Mouse (Mus musculus): Measurements from ENCODE around the gene Golga5.
A peak's percentile ranks its signal among the peaks of the same experiment; 100 is the strongest.

Golga5 gene

GRCm38 (mm10) chr12:102511363-102511762, 42.4 kb downstream of the Golga5 start:
- peak; percentile 93 for DNase-seq (ENCODE audit: low read depth, low spot score)

DNA sequence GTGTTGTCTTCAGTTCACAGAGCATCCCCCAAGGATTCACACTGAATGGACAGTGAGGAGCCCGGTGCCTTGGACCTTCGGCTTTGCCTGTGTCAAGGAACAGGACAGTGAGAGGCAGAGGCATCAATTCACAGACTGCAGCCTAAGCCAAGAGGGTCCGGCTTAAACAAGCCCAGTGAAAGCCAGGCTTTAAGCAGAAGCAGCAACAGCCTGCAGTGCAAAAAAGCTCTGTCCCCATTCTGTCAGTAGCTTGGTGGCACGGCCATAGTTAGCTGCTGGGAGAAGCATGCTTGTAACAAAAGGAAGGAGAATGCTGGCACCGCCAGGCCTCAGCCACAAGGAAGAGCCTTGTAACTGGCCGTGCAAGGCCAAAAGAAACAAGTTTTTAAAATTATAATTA, 45.2 kb downstream of the Golga5 start:
- DNase-seq (ENCODE audit: low read depth, low spot score) = peak; percentile 19

- no peak for DNase-seq (ENCODE audit: low read depth, low spot score)
These were observed 45.8 kb downstream of the Golga5 start for GRCm38 (mm10) chr12:102514751-102515150.

GRCm38 (mm10) chr12:102516151-102516550, 47.2 kb downstream of the Golga5 start:
- DNase-seq (ENCODE audit: low read depth, low spot score) = no peak

GRCm38 (mm10) chr12:102517647-102518046, 48.7 kb downstream of the Golga5 start:
- DNase-seq (ENCODE audit: low read depth, low spot score) = no peak

- peak; percentile 58 for DNase-seq (ENCODE audit: low read depth, low spot score)
These were observed 51.2 kb downstream of the Golga5 start for GRCm38 (mm10) chr12:102519929-102520720.

DNA sequence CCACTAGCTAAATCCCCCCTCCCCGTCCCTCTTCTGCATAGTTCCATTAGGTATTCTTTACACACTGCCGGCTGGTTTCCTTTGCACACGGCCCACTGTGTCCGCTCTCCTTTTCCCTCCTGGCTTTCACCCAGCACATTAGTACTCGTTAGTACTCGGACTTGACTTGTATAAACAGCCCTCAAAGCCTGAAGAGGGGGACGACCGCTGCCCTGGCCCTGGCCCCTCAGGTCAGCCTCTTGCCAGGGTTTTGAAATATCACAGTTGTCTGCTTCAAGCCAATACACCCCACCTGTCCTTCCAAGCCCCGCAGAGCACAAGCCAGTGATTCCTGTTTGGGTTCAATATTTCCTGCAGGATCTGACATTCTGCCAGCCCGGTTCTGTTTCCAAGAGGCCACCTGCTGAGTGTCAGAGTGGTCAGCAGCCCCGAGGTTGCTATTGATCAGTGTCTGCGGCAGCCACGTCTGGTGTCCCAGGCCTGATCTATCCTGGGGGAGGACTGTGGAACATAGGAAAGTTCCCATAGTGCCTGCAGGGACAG, 52.9 kb downstream of the Golga5 start:
- no peak for DNase-seq (ENCODE audit: low read depth, low spot score)

GRCm38 (mm10) chr12:102524216-102524615, 55.3 kb downstream of the Golga5 start:
- no peak for DNase-seq (ENCODE audit: low read depth, low spot score)

GRCm38 (mm10) chr12:102524760-102525159, 55.8 kb downstream of the Golga5 start:
- DNase-seq (ENCODE audit: low read depth, low spot score) = peak; percentile 59

DNA sequence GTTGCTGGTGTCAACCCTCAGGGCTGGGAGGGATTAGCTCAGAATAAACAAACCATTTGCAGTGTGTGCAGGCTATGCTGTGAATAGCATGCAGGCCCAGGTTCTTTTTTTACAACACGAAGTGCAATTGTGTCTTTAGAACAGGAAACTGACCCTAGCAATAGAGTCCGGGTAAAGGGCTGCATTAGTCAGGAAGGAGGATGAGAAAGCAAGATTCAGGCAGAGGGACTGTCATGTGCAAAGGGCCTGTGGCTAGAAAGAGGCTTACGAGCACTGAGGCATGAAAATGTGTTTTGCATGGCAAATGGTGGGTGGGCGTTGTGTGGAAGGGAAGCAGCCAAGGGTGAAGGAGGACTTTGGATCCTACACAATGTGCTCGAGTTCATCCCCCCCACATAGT, 59.1 kb downstream of the Golga5 start:
- DNase-seq (ENCODE audit: low read depth, low spot score) = no peak

GRCm38 (mm10) chr12:102535796-102536195, 66.9 kb downstream of the Golga5 start:
- DNase-seq (ENCODE audit: low read depth, low spot score) = no peak

DNA sequence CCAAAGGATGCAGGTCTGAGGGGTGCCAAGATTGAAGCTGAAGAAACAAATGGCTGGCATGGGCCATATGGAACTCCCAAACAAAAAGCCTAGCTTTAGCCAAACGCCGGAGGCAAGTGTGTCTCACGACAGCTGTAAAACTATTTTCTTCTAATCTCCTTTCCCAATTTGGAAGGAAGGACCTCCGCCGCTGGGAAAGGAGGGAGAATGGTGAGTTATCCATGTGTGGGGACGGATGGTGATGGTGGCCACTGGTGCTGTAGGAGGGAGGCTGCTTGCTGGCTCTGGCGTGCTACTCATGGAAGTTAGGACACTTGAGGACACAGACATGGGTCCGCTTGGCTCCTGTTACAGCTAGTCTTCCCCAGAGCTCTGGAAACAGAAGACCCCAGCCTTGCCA, 71.3 kb downstream of the Golga5 start:
- DNase-seq (ENCODE audit: low read depth, low spot score) = peak; percentile 58

- DNase-seq (ENCODE audit: low read depth, low spot score) = no peak
These were observed 72.2 kb downstream of the Golga5 start for GRCm38 (mm10) chr12:102541168-102541567.

DNA sequence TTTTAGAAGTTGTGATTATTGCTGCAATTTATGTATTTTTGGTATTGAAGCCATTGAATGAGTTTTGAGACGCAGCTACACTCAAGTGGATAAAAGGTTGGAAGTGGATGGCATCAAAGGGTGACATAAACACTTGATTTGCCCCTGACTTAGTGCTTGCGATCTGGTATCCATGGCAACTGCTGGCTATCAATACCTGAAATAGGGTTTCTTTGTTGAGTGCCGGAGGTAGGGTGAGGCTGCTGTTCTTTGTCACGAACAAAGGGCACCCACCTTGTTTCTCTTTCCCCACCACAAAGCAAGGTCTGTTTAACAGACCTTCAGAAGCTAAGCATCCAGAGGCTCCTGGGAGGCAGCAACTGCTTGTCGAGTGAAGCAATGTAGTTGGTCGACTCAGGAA, 76.2 kb downstream of the Golga5 start:
- DNase-seq (ENCODE audit: low read depth, low spot score) = no peak
